Mouse (Mus musculus) testis, adult 2 months (tissue): ENCODE measurements at regions not wholly inside any gene's neighbourhood (a gene's known extent, or its start where the extent isn't known, plus 50 kb on each side); places are given as distances from the start of the nearest gene placed in this dataset.

Experiments used
- CTCF ChIP-seq: fragments of 200-500 bp; IDR thresholded peaks from 2 replicates; pipeline ENCODE4 v1.5.1; 2012; ENCODE audit warnings: low read depth, mild to moderate bottlenecking, inconsistent platforms, low read length, moderate library complexity; ENCODE audit not compliant: control insufficient read depth, insufficient read depth, insufficient replicate concordance
- POLR2A ChIP-seq: fragments of 200-500 bp; IDR thresholded peaks from 2 replicates; pipeline ENCODE4 v1.6.1; 2012; ENCODE audit warnings: low read depth, mild to moderate bottlenecking, inconsistent platforms, low read length, moderate library complexity; ENCODE audit not compliant: control insufficient read depth

DNA sequence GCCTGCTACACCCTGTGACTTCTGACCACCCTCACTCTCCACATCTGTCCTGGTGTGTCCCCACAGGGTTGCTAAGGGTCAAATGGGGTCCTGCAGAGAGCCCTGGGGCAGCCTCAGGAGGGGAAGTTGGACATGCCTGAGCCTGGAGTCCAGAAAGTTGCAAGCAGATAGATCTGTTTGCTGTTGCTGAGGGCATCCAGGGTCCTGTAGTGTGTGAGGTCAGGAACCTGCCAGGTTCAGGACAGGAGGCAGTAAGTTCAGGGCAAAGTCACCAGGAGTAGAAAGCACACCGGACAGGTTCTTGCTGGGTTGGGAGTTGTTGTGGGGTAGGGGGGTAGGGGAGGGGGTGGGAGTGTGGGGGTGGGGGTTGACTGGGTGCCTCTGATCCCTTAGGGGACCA lies 89.4 kb upstream of the Ptpn1 start:
- TF ChIP-seq CTCF (no peak), POLR2A (no peak)
